Mouse (Mus musculus) midbrain, embryonic 14.5 days (tissue): ENCODE results near the gene Med9. TPM values are rescaled to one million over a fixed set of nuclear protein-coding genes. Genes with fewer than 3 reads are reported as not detected.

Source experiments
- ATAC-seq: fragments of 200-750 bp; cut with Nextera tagmentation; 2 replicates; pipeline ENCODE4 v1.8.0; 2017; ENCODE audit warnings: moderate number of reproducible peaks, moderate library complexity; ENCODE audit not compliant: low FRiP score, low TSS enrichment
- DNase-seq: peaks from one replicate; pipeline ENCODE4 v3.0.0-alpha.2; 2015
- H3K27ac ChIP-seq: fragments of 300-500 bp; sonication (generic); replicated peaks from 2 replicates; pipeline ENCODE4 v1.5.1; 2014; ENCODE audit warnings: mild to moderate bottlenecking, low read depth, low read length, moderate library complexity
- H3K27me3 ChIP-seq: fragments of 300-500 bp; sonication (generic); 2 replicates; pipeline ENCODE4 v1.6.1; 2014; ENCODE audit warnings: low read length, control low read depth, mixed read lengths; ENCODE audit not compliant: control insufficient read depth, insufficient read depth
- H3K36me3 ChIP-seq: fragments of 300-500 bp; sonication (generic); 2 replicates; pipeline ENCODE4 v1.6.1; 2014; ENCODE audit warnings: low read length, control low read depth; ENCODE audit not compliant: control insufficient read depth, insufficient read depth
- H3K4me1 ChIP-seq: fragments of 300-500 bp; sonication (generic); 2 replicates; pipeline ENCODE4 v1.6.1; 2014; ENCODE audit warnings: mild to moderate bottlenecking, antibody characterized with exemption, low read length, control low read depth; ENCODE audit not compliant: control insufficient read depth, insufficient read depth
- H3K4me2 ChIP-seq: fragments of 300-500 bp; sonication (generic); 2 replicates; pipeline ENCODE4 v1.6.1; 2014; ENCODE audit warnings: mild to moderate bottlenecking, low read length, moderate library complexity
- H3K4me3 ChIP-seq: fragments of 300-500 bp; sonication (generic); replicated peaks from 2 replicates; pipeline ENCODE4 v1.5.1; 2014; ENCODE audit warnings: low read depth, low read length
- H3K9ac ChIP-seq: fragments of 300-500 bp; sonication (generic); replicated peaks from 2 replicates; pipeline ENCODE4 v1.6.1; 2014; ENCODE audit warnings: mild to moderate bottlenecking, low read length, moderate library complexity
- H3K9me3 ChIP-seq: fragments of 300-500 bp; sonication (generic); 2 replicates; pipeline ENCODE4 v1.6.1; 2016; ENCODE audit warnings: low read length, control low read depth, mixed read lengths; ENCODE audit not compliant: control insufficient read depth
- WGBS: fragments of 180-500 bp; shearing (Covaris S2); extraction: QIAGEN DNeasy Blood & Tissue Kit; methylation state at CpG from one replicate; pipeline ENCODE4 v1.1.7; 2014; 5-methylcytosine and 5-hydroxymethylcytosine counted together
- polyA plus RNA-seq: library from polyadenylated mRNA; unstranded; fragments of >200 nt; fragmentation: Nextera tagmentation; extraction: Ambion mirVana; gene quantifications from 2 replicates; pipeline ENCODE4 v1.2.1, GENCODE M21; 2014

The Med9 gene
- polyA plus RNA-seq, 1 experiment from 2014 or later: 31.4 TPM

- H3K27ac ChIP-seq: no peak overlapping the region
- no peak overlapping the region for H3K9ac ChIP-seq
- H3K4me2 ChIP-seq: no peak overlapping the region
- peaks cover 6% of the 10 kb centered on the region for H3K36me3 ChIP-seq
- no peak overlapping the region for H3K4me3 ChIP-seq
- H3K9me3 ChIP-seq: no peaks in the 10 kb centered on the region
- 56% methylated on average over 4 of the region's 4 CpGs for WGBS
- H3K4me1 ChIP-seq: peaks cover 19% of the 10 kb centered on the region
- DNase-seq: no peak
- no peak for ATAC-seq
- H3K27me3 ChIP-seq: peaks cover 21% of the 10 kb centered on the region
Observed at GRCm38 (mm10) chr11:59966102-59966483, 18.1 kb downstream of the Med9 start.

GRCm38 (mm10) chr11:59967765-59968164, 19.8 kb downstream of the Med9 start:
- Histone ChIP-seq H3K9me3 (no peaks in the 10 kb centered on the region), H3K9ac (no peak overlapping the region), H3K4me2 (no peak overlapping the region), H3K27me3 (peaks cover 17% of the 10 kb centered on the region), H3K27ac (no peak overlapping the region), H3K4me1 (peaks cover 19% of the 10 kb centered on the region), H3K4me3 (no peak overlapping the region), H3K36me3 (no peaks in the 10 kb centered on the region)
- DNase-seq: no peak
- WGBS: 71% methylated on average over 1 of the region's 1 CpGs
- ATAC-seq: no peak

GRCm38 (mm10) chr11:59970780-59971179, 22.8 kb downstream of the Med9 start:
- Histone ChIP-seq H3K27ac (no peak overlapping the region), H3K4me3 (no peak overlapping the region), H3K4me2 (no peak overlapping the region), H3K9me3 (no peaks in the 10 kb centered on the region), H3K9ac (no peak overlapping the region), H3K36me3 (no peaks in the 10 kb centered on the region), H3K4me1 (no peaks in the 10 kb centered on the region), H3K27me3 (no peaks in the 10 kb centered on the region)
- ATAC-seq: no peak
- no peak for DNase-seq
- WGBS: 83% methylated on average over 5 of the region's 5 CpGs

- H3K9ac ChIP-seq: no peak overlapping the region
- no peak for ATAC-seq
Observed at GRCm38 (mm10) chr11:59971691-59972090, 23.7 kb downstream of the Med9 start.

GRCm38 (mm10) chr11:59973389-59973788, 25.4 kb downstream of the Med9 start:
- DNase-seq: no peak

More at GRCm38 (mm10) chr11:59971691-59972090, 23.7 kb downstream of the Med9 start:
- Histone ChIP-seq H3K27ac (no peak overlapping the region), H3K4me2 (no peak overlapping the region), H3K9me3 (no peaks in the 10 kb centered on the region), H3K4me3 (no peak overlapping the region), H3K27me3 (no peaks in the 10 kb centered on the region), H3K36me3 (no peaks in the 10 kb centered on the region), H3K4me1 (no peaks in the 10 kb centered on the region)
- WGBS: 36% methylated on average over 2 of the region's 2 CpGs
- no peak for DNase-seq

GRCm38 (mm10) chr11:59975241-59975640, 27.2 kb downstream of the Med9 start:
- H3K9ac ChIP-seq: no peak overlapping the region
- WGBS: 14% methylated on average over 10 of the region's 10 CpGs
- no peaks in the 10 kb centered on the region for H3K4me1 ChIP-seq
- H3K27me3 ChIP-seq: no peaks in the 10 kb centered on the region
- ATAC-seq (no peak), DNase-seq (no peak)
- no peaks in the 10 kb centered on the region for H3K9me3 ChIP-seq
- H3K27ac ChIP-seq: no peak overlapping the region
- H3K4me2 ChIP-seq: no peak overlapping the region
- no peak overlapping the region for H3K4me3 ChIP-seq
- H3K36me3 ChIP-seq: no peaks in the 10 kb centered on the region

More at GRCm38 (mm10) chr11:59973389-59973788, 25.4 kb downstream of the Med9 start:
- H3K4me2 ChIP-seq: no peak overlapping the region
- H3K27ac ChIP-seq: no peak overlapping the region
- no peaks in the 10 kb centered on the region for H3K9me3 ChIP-seq
- H3K9ac ChIP-seq: no peak overlapping the region
- 77% methylated on average over 5 of the region's 5 CpGs for WGBS
- H3K36me3 ChIP-seq: no peaks in the 10 kb centered on the region
- H3K4me1 ChIP-seq: no peaks in the 10 kb centered on the region
- no peak for ATAC-seq
- H3K27me3 ChIP-seq: no peaks in the 10 kb centered on the region
- H3K4me3 ChIP-seq: no peak overlapping the region

DNA sequence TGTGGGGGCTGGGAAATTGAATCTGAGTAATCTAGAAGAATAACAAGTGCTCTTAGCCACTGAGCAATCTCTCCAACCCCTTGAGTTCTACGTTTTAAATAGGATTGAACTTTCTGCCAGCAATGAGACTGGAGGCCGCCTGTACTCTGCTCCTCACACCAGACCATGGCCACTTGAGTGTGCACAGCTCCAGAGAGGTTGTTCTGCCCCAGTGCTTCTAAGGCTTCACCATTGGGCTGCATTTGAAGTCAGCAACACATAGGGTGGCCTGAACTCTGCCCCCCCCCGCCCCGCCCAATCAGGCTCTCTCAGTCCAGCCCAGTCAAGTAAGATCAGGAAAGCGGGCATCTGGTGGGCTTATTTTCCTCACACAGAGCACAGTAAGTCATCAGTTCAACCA, 29.8 kb downstream of the Med9 start:
- Histone ChIP-seq H3K27ac (no peak overlapping the region), H3K36me3 (no peaks in the 10 kb centered on the region), H3K9me3 (no peaks in the 10 kb centered on the region), H3K27me3 (no peaks in the 10 kb centered on the region), H3K4me1 (no peaks in the 10 kb centered on the region), H3K4me3 (no peak overlapping the region), H3K4me2 (no peak overlapping the region), H3K9ac (no peak overlapping the region)
- WGBS: 76% methylated on average over 5 of the region's 5 CpGs
- DNase-seq: no peak
- ATAC-seq: no peak

- WGBS: 85% methylated on average over 1 of the region's 1 CpGs
- no peaks in the 10 kb centered on the region for H3K4me1 ChIP-seq
Observed at GRCm38 (mm10) chr11:59989406-59989805, 41.4 kb downstream of the Med9 start.

DNA sequence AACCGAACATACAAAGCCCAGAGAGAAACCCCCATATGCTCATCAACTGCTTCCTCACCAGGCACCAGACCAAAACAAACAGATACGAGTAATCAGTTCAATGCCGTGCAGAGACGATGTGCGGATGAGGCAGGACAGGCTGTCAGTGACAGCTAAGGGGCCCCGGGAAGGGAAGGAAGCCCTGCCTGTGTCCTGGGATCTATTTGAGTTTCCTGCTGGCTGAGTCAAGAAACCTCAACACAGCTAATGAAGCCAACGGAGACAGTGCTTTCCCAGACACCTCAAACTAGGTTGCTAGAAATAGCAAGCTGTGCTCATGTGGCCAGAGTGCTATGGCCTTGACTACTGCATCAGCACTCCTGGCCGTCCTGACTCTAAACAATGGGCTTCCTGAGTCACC, 43.4 kb downstream of the Med9 start:
- H3K36me3 ChIP-seq: no peaks in the 10 kb centered on the region
- no peak overlapping the region for H3K9ac ChIP-seq
- no peaks in the 10 kb centered on the region for H3K4me1 ChIP-seq
- WGBS: 82% methylated on average over 8 of the region's 8 CpGs
- no peak overlapping the region for H3K4me3 ChIP-seq
- no peak for ATAC-seq
- no peak overlapping the region for H3K27ac ChIP-seq
- no peaks in the 10 kb centered on the region for H3K27me3 ChIP-seq
- DNase-seq: no peak
- H3K9me3 ChIP-seq: no peaks in the 10 kb centered on the region
- H3K4me2 ChIP-seq: no peak overlapping the region

More at GRCm38 (mm10) chr11:59989406-59989805, 41.4 kb downstream of the Med9 start:
- no peak overlapping the region for H3K4me2 ChIP-seq
- H3K27ac ChIP-seq: no peak overlapping the region
- no peaks in the 10 kb centered on the region for H3K9me3 ChIP-seq
- H3K9ac ChIP-seq: no peak overlapping the region
- H3K4me3 ChIP-seq: no peak overlapping the region
- no peaks in the 10 kb centered on the region for H3K36me3 ChIP-seq
- no peak for ATAC-seq
- H3K27me3 ChIP-seq: no peaks in the 10 kb centered on the region
- DNase-seq: no peak
